Mouse (Mus musculus) embryonic facial prominence, embryonic 14.5 days (tissue): Measurements from ENCODE around the gene Narf. TPM values are rescaled to one million over a fixed set of nuclear protein-coding genes. Genes with fewer than 3 reads are reported as not detected.

Experiments used
- ATAC-seq: fragments of 200-750 bp; cut with Nextera tagmentation; 2 replicates; pipeline ENCODE4 v1.8.0; 2017; ENCODE audit warnings: low read depth, moderate number of reproducible peaks, moderate TSS enrichment
- DNase-seq: peaks from one replicate; pipeline ENCODE4 v3.0.0-alpha.2; 2015; ENCODE audit warnings: low spot score
- H3K27ac ChIP-seq: fragments of 300-500 bp; sonication (generic); replicated peaks from 2 replicates; pipeline ENCODE4 v1.5.1; 2014; ENCODE audit warnings: low read depth, mild to moderate bottlenecking, low read length, moderate library complexity
- H3K27me3 ChIP-seq: fragments of 300-500 bp; sonication (generic); replicated peaks from 2 replicates; pipeline ENCODE4 v1.6.1; 2014; ENCODE audit warnings: low read length; ENCODE audit not compliant: control insufficient read depth, insufficient read depth
- H3K36me3 ChIP-seq: fragments of 300-500 bp; sonication (generic); 2 replicates; pipeline ENCODE4 v1.6.1; 2014; ENCODE audit warnings: low read length, mixed read lengths; ENCODE audit not compliant: control insufficient read depth, insufficient read depth
- H3K4me1 ChIP-seq: fragments of 300-500 bp; sonication (generic); 2 replicates; pipeline ENCODE4 v1.6.1; 2014; ENCODE audit warnings: antibody characterized with exemption, low read length; ENCODE audit not compliant: control insufficient read depth, insufficient read depth
- H3K4me2 ChIP-seq: fragments of 300-500 bp; sonication (generic); 2 replicates; pipeline ENCODE4 v1.6.1; 2014; ENCODE audit warnings: low read depth, mild to moderate bottlenecking, low read length, moderate library complexity, mixed read lengths
- H3K4me3 ChIP-seq: fragments of 300-500 bp; sonication (generic); 2 replicates; pipeline ENCODE4 v1.5.1; 2014; ENCODE audit warnings: low read depth, mild to moderate bottlenecking, low read length
- H3K9ac ChIP-seq: fragments of 300-500 bp; sonication (generic); 2 replicates; pipeline ENCODE4 v1.6.1; 2014; ENCODE audit warnings: low read depth, mild to moderate bottlenecking, low read length, moderate library complexity, mixed read lengths
- H3K9me3 ChIP-seq: fragments of 300-500 bp; sonication (generic); 2 replicates; pipeline ENCODE4 v1.6.1; 2016; ENCODE audit warnings: low read length; ENCODE audit not compliant: control insufficient read depth
- WGBS: fragments of 180-500 bp; shearing (Covaris S2); extraction: QIAGEN DNeasy Blood & Tissue Kit; methylation state at CpG from one replicate; pipeline ENCODE4 v1.1.7; 2014; 5-methylcytosine and 5-hydroxymethylcytosine counted together
- polyA plus RNA-seq: library from polyadenylated mRNA; unstranded; fragments of >200 nt; fragmentation: Nextera tagmentation; extraction: Ambion mirVana; gene quantifications from 2 replicates; pipeline ENCODE4 v1.2.1, GENCODE M21; 2014

Narf gene
- polyA plus RNA-seq, 1 experiment from 2014 or later: 42.1 TPM

- Histone ChIP-seq H3K36me3 (peaks cover 35% of the 10 kb centered on the region), H3K27ac (peak overlapping the region; percentile 85), H3K9me3 (no peaks in the 10 kb centered on the region), H3K4me2 (peak overlapping the region; percentile 91), H3K4me3 (peak overlapping the region; percentile 96), H3K9ac (peak overlapping the region; percentile 95), H3K4me1 (peaks cover 9% of the 10 kb centered on the region), H3K27me3 (no peaks in the 10 kb centered on the region)
- DNase-seq (peak; percentile 9), ATAC-seq (peak; percentile 4; the same call in 1 of the 2 replicates)
- under 1% methylated on average over 10 of the region's 60 CpGs for WGBS
Measured at GRCm38 (mm10) chr11:121260211-121260906, 23.3 kb downstream of the Narf start.

- no peaks in the 10 kb centered on the region for H3K9me3 ChIP-seq
- H3K9ac ChIP-seq: peak overlapping the region; percentile 95
- peak overlapping the region; percentile 91 for H3K4me2 ChIP-seq
- ATAC-seq: no peak
- WGBS: 42% methylated on average over 2 of the region's 2 CpGs
- H3K4me1 ChIP-seq: peaks cover 9% of the 10 kb centered on the region
- H3K27me3 ChIP-seq: no peaks in the 10 kb centered on the region
- peaks cover 34% of the 10 kb centered on the region for H3K36me3 ChIP-seq
- no peak for DNase-seq
- H3K4me3 ChIP-seq: peak overlapping the region; percentile 96
- no peak overlapping the region for H3K27ac ChIP-seq
Measured at GRCm38 (mm10) chr11:121261074-121261473, 24.0 kb downstream of the Narf start.

GRCm38 (mm10) chr11:121277516-121277915 is 40.5 kb downstream of the Narf start:
- Histone ChIP-seq H3K4me3 (no peak overlapping the region), H3K4me2 (no peak overlapping the region), H3K27ac (no peak overlapping the region), H3K27me3 (no peaks in the 10 kb centered on the region), H3K9me3 (no peaks in the 10 kb centered on the region), H3K36me3 (peaks cover 7% of the 10 kb centered on the region), H3K4me1 (no peaks in the 10 kb centered on the region), H3K9ac (no peak overlapping the region)
- no peak for DNase-seq
- no peak for ATAC-seq
- 90% methylated on average over 8 of the region's 8 CpGs for WGBS

- H3K27ac ChIP-seq: no peak overlapping the region
- no peak for ATAC-seq
- no peak overlapping the region for H3K9ac ChIP-seq
- H3K36me3 ChIP-seq: peaks cover 2% of the 10 kb centered on the region; the same call in 1 of the 2 replicates
- H3K4me1 ChIP-seq: no peaks in the 10 kb centered on the region
- 88% methylated on average over 3 of the region's 3 CpGs for WGBS
- H3K4me2 ChIP-seq: no peak overlapping the region
- DNase-seq: no peak
- H3K4me3 ChIP-seq: no peak overlapping the region
- H3K9me3 ChIP-seq: no peaks in the 10 kb centered on the region
- H3K27me3 ChIP-seq: no peaks in the 10 kb centered on the region
Measured at GRCm38 (mm10) chr11:121278011-121278410, 41.0 kb downstream of the Narf start.

- Histone ChIP-seq H3K27ac (no peak overlapping the region), H3K9ac (no peak overlapping the region), H3K4me2 (no peak overlapping the region), H3K4me1 (no peaks in the 10 kb centered on the region), H3K4me3 (no peak overlapping the region), H3K9me3 (no peaks in the 10 kb centered on the region), H3K27me3 (no peaks in the 10 kb centered on the region), H3K36me3 (peaks cover 33% of the 10 kb centered on the region)
- 80% methylated on average over 6 of the region's 6 CpGs for WGBS
- DNase-seq (no peak), ATAC-seq (no peak)
Measured at GRCm38 (mm10) chr11:121282911-121283310, 45.9 kb downstream of the Narf start.

- Histone ChIP-seq H3K9ac (no peak overlapping the region), H3K27me3 (no peaks in the 10 kb centered on the region), H3K9me3 (no peaks in the 10 kb centered on the region), H3K27ac (no peak overlapping the region), H3K36me3 (peaks cover 90% of the 10 kb centered on the region), H3K4me2 (no peak overlapping the region), H3K4me3 (no peak overlapping the region), H3K4me1 (no peaks in the 10 kb centered on the region)
- ATAC-seq (no peak), DNase-seq (no peak)
- 93% methylated on average over 3 of the region's 3 CpGs for WGBS
Measured at GRCm38 (mm10) chr11:121289859-121290258, 52.8 kb downstream of the Narf start.

- Histone ChIP-seq H3K27ac (no peak overlapping the region), H3K36me3 (peaks cover 89% of the 10 kb centered on the region), H3K4me2 (no peak overlapping the region), H3K4me1 (no peaks in the 10 kb centered on the region), H3K9me3 (no peaks in the 10 kb centered on the region), H3K9ac (no peak overlapping the region), H3K4me3 (no peak overlapping the region), H3K27me3 (no peaks in the 10 kb centered on the region)
- DNase-seq (no peak), ATAC-seq (no peak)
- 95% methylated on average over 5 of the region's 5 CpGs for WGBS
Measured at GRCm38 (mm10) chr11:121294771-121295170, 57.7 kb downstream of the Narf start.

GRCm38 (mm10) chr11:121298493-121298892 is 61.4 kb downstream of the Narf start:
- Histone ChIP-seq H3K4me3 (no peak overlapping the region), H3K4me2 (no peak overlapping the region), H3K27ac (no peak overlapping the region), H3K9ac (no peak overlapping the region), H3K9me3 (no peaks in the 10 kb centered on the region), H3K27me3 (no peaks in the 10 kb centered on the region), H3K36me3 (peaks cover 91% of the 10 kb centered on the region), H3K4me1 (no peaks in the 10 kb centered on the region)
- 91% methylated on average over 8 of the region's 8 CpGs for WGBS
- ATAC-seq (no peak), DNase-seq (no peak)

GRCm38 (mm10) chr11:121300265-121300664 is 63.2 kb downstream of the Narf start:
- Histone ChIP-seq H3K4me3 (no peak overlapping the region), H3K27ac (no peak overlapping the region), H3K9me3 (no peaks in the 10 kb centered on the region), H3K4me1 (no peaks in the 10 kb centered on the region), H3K27me3 (no peaks in the 10 kb centered on the region), H3K4me2 (no peak overlapping the region), H3K9ac (no peak overlapping the region), H3K36me3 (peaks cover 96% of the 10 kb centered on the region)
- WGBS: 90% methylated on average over 9 of the region's 9 CpGs
- DNase-seq (no peak), ATAC-seq (no peak)
